In the genomic region with DNA sequence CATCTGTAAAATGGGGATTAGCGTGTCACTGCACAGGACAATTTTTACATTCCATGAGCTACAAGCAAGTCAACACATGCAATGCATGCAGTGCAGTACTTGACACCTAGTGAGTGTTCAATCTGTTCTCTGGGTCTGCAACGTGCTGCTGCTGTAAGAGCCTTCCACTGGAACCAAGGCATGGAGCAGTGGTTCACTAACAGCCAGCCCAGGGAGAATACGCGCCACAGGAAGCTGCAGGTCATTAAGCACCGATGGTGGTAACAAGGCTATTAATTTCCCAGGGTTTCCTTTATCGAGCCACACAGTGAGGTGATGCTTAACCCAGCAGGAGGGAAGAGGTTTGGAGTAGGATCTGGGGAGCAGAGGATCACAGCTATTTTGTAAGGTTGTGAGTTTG, we compare ENCODE assay signal across 20 mouse cellular contexts. TPM values are rescaled to one million over a fixed set of nuclear protein-coding genes. Genes with fewer than 3 reads are reported as not detected.
"Had no signal": no experiment of that assay in that cellular context is flagged by ENCODE, and none has a peak within 500 bp of the region (broad histone marks: within the 10 kb centered on the region; RNA-seq: fewer than 3 reads in every experiment).

No protein-coding gene starts in this region.

- H3K9ac ChIP-seq: lung, embryonic 14.5 days; midbrain, embryonic 12.5 days; neural tube, embryonic 12.5 days had no signal

- H3K27me3 ChIP-seq: midbrain, embryonic 12.5 days; neural tube, embryonic 12.5 days had no signal

- H3K9me3 ChIP-seq: midbrain, embryonic 10.5 days; midbrain, embryonic 12.5 days; neural tube, embryonic 12.5 days had no signal

- H3K4me2 ChIP-seq: lung, embryonic 14.5 days; midbrain, embryonic 12.5 days; neural tube, embryonic 12.5 days had no signal

- H3K4me1 ChIP-seq: midbrain, embryonic 10.5 days; midbrain, embryonic 12.5 days; neural tube, embryonic 12.5 days had no signal

- DNase-seq: lung, adult 18-20 months; lung, embryonic 14.5 days; lung, postnatal 10 days; lung, postnatal 4 days; midbrain, embryonic 14.5 days; retina, postnatal 1 day; right cerebral cortex, adult 18-20 months; right cerebral cortex, postnatal 25 days; right cerebral cortex, postnatal 4 days; spleen, adult 18-20 months; thymus, adult 18-20 months; thymus, postnatal 14 days; thymus, postnatal 36 days had no signal

- H3K4me3 ChIP-seq: midbrain, embryonic 10.5 days; midbrain, embryonic 12.5 days; myocyte; neural tube, embryonic 12.5 days had no signal

- ATAC-seq: midbrain, embryonic 16.5 days had no signal

- H3K36me3 ChIP-seq: midbrain, embryonic 10.5 days; midbrain, embryonic 12.5 days; neural tube, embryonic 12.5 days had no signal

- H3K27ac ChIP-seq: midbrain, embryonic 10.5 days; midbrain, embryonic 12.5 days; neural tube, embryonic 12.5 days had no signal

RNA-seq across cellular contexts. Expression of gene Dab1, which starts 36.6 kb away (rescaled TPM):
- total RNA-seq: megakaryocyte, adult 5-6 weeks; megakaryocyte-erythroid progenitor cell, adult 5-6 weeks had no signal
- polyA plus RNA-seq: myocyte had no signal
